Mouse (Mus musculus): ENCODE results near the gene Prkcb.

The Prkcb gene

DNA sequence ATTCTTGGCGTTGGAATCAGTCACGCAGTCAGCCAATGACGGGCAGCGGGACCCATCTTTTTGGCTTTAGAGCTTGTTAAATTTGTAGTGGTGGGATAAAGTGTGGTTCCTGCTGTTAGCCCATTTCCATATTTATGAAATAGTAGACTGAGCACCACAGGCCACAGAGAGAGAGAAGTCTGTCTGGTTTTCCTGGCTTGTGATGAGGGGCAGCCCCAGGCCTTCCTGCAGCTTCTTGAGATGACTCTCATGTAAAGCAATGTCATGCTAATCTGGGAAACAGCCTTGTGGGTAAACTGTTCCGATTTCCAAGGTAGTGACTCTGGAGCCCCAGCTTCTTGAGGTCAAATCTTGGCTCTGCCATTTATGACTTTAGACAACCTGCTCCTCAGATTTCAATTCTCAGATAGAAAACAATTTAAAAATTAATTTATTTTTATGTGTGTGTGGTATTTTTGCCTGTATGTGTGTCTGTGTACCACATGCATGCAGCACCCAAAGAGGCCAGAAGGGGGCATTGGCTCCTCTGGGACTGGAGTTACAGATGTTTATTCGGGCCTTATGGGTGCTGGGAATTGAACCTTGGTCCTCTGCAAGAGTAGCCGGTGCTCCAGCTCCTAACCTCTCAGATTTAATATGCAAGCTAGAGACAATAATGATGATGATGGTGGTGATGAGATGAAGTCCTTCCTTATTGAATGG is 32.4 kb downstream of the Prkcb start:
- no peak for DNase-seq (ENCODE audit: low spot score in 2 of 2)

DNA sequence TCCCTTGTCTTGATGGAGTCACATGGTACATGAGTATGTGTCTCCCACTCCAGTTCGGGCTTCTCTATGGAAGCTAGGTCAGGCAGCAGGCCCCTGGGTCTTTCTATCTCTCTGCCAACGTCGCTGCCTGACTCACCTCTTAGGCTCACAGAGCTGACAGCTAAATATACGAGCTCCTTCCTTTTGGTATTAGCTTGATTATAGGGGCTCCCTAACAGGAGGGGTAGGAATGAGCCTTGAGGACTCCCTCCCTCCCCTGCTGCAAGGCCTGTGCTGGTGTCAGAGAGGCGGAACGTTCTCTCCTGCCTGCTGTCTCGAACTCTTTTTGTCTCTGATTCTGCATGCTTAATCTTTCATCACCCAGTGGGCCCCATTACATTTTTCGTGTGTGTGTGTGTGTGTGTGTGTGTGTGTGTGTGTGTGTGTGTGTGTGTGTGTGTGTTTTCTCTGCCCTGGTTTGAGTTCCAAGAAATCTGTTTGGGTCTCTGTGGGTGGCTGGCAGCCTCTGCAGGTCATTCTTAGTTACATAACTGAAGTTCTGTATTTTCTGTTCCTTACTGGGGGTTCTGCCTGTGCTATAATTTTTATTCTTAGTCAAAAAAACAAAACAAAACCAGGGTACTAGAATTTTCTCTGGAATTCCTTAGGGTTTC is 33.6 kb downstream of the Prkcb start:
- DNase-seq (ENCODE audit: low spot score in 2 of 2): no peak

DNA sequence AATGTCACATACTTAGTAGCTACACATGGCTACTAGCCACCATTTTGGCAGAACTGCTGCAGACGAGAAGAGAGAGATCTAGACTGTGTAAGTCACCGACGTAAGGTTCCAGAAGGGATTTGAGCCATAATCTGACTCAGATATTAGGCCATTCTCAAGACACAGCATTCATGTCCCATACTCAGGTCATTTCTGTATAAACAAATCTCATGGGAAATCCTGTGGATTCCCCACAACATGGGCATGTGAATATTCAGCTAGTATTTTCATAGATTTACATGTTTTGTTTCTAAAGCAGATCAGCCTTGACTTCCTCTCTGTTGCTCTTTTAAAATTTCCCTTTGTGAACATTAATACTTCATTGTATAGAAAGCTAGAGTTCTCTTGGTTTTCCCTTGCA is 39.4 kb downstream of the Prkcb start:
- no peak for DNase-seq (ENCODE audit: low spot score in 2 of 2)

DNA sequence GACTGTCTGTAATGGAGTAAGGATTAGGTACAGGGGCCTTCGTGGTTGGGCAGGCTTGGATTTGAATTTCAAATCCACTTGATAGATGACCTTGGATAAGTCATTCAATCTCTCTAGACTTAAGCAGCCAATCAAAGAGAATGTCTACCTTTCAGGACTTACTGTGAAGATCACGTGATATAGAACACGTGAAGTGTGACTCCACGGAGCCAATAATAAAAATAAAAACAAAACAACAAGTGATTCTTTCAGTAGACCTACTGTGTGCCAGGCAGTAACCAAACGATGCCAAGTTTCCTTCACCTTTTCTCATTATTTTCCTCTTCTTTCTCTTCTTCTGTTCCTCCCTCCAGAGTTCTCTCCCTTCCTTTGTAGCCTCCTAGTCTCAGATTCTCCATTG is 39.9 kb downstream of the Prkcb start:
- no peak for DNase-seq (ENCODE audit: low spot score in 2 of 2)

DNA sequence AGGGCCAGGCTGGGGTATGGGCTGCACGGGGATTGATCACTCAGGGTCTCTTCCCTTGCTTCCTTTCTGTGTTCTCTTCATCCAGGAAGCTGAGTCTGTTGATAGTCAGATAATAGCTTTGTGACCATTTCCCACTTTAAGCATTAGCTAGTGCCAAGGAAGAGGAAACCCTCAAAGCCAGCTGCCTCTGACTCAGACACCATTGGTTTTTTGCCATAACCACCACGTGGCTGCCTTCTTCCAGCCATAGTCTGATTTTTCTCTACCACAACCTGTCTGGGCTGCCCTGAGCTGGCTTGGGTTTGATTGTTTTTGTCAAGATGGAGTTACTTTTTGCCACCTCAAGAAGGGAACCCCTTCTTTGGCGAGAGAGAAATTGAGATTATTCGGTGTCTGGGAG is 41.0 kb downstream of the Prkcb start:
- DNase-seq (ENCODE audit: low spot score in 2 of 2): no peak

DNA sequence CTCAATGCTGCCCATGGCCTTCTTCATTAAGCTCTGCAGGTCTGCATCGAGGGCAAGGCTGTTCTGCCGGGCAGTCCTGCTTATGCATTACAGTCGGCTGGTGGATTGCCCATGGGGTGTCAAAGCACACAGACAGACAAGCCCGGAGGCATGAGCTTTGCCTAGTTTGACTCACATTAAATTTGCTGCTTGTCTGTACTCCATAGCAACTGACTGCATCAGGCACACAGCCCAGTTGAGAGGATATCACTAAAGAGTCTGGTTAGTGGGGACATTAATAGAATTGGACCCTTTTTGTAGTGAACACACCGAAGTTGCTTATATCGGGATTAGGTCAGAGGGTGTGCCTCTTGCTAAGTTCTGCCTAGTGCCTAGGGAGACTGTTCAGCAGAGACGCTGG is 45.1 kb downstream of the Prkcb start:
- DNase-seq (ENCODE audit: low spot score in 2 of 2): no peak

DNA sequence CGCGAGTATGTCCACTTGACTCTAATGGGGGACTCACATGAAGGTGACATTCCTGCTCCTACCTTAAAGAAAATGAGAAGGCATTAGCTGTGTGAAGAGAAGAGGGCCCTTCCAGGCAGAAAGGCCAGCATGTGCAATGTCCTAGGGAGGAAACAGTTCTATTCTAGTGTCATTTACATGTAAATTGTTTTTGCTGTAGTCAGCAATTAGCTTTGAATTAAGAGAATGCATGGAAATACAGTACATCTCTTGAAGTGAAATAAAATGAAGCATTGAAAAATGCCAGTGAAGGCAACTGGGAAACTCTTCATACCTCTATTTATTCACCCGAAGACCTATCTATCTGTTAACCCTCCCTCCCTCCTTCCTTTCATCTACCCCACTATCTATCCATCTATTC is 48.8 kb downstream of the Prkcb start:
- DNase-seq (ENCODE audit: low spot score in 2 of 2): no peak

DNA sequence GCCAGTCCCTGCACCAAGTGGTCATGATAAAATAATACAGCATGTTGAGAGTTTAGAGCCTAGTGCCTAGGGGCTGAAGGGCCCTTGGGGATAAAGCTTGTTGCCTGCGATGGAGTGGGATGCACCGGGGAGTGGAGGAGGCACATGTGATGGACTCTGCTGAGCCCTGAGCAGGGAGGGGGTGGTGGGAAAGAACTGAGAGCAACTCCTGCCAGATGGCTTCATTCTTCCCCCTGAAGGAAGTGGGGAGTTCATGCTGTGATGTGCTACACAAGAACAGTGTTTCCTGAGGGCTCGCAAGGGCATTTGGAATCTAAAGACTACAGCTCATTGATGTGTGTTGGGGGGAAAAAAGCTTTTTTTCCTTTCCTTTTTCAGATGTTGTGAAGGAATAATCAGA is 49.5 kb downstream of the Prkcb start:
- no peak for DNase-seq (ENCODE audit: low spot score in 2 of 2)

DNA sequence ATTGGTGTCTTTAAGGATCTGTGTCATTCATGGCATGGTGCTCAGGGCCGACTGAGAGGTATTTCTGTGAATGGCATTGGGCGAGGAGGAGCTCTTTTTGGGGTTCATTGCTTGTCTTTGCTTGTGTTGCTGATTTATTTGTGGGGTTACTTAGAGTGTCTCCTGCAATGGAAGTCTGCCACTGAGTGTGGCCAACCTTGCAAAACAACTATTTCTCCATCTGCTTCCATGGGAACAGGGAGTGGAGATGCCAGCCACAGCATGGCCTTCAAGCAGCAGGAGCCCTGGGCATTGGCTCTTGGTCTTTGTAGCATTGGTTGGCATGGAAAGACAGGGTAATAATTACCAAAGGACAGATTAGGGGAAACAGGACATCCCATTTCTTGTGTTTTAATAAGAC is 50.9 kb downstream of the Prkcb start:
- no peak for DNase-seq (ENCODE audit: low spot score in 2 of 2)

DNA sequence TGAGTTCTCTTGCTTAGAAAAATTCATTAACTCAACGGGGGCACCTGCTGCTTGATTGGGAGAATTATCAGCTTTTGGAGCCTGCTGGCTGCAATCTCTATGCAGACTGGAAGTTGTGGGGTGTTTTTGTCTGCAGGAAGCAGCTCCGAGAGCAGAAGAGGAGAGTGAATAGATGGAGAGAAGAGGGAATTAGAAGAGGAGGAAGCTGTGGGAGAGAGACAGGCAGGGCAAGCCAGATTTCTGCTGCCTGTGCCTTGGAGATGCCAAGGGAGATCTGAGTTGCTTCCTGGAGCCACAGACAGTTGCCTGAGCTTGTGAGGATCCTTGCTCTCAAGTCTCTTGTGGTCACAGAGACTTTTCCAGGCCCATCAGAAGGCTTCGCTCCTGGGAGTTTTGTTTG is 53.3 kb downstream of the Prkcb start:
- no peak for DNase-seq (ENCODE audit: low spot score in 2 of 2)

DNA sequence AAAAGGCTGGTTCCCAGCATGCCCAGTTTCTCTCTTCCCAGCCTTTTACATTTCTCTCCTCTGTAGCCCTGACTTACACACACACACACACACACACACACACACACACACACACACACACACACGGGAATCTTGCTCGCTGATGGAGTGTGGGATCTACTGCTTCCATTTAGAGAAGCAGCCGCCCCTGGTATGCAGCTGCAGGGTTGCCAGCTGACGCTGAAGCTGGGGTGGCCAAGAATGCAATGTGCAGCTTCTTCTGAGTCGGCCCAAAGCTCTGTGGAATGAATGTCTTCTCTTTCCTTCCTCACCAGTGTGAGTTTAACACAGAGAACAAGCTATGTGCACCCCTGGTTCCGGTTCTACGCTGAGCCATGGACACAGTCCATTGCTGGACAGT is 56.1 kb downstream of the Prkcb start:
- DNase-seq (ENCODE audit: low spot score in 2 of 2): peak in 1 of 2 experiments; percentile 60

DNA sequence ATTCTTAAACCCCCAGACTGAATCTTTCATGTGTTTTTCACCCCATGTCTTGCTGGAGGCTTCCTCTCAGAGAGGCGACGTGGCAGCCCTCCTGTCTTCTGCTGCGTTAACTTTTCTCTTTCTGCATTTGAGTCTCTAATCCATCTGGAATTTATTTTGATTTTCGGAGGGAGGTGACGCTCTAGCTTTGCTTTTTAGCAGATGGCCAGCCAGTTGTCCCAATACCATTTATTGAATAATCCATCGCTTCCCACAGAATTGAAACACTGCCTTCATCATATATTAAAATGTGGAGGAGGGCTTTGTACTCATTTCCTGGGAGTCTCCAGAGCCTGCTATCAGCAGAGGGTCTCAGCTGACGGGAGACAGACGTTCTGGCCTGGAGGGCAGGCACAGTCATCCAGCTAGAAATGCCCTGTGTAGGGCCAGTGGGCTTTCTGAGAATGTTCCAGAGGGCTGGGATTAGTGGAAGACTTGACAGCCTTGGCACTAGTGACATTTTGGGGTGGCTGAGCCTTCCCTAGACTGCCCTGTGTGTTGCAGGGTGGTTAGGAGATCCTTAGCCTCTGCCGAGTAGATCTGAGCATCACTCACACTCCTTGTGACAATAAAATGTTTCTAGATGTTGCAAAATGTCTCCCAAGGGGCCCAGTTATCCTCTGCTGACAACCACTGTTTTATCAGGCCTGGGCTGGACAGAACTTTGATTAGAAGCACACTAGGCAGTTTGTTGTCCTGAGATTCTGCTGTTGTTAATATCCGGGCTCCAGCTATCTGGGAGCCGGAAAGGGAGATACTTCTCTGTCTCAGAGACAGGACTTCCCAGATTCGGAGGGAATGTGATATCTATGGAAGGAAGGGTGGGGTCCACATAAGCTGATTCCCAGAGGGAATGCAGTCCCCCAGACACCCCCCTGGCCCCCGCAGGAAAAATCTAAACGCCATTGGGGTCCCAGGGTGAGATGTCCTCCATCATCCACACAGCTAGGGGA is 58.0 kb downstream of the Prkcb start:
- DNase-seq (ENCODE audit: low spot score in 2 of 2): no peak

DNA sequence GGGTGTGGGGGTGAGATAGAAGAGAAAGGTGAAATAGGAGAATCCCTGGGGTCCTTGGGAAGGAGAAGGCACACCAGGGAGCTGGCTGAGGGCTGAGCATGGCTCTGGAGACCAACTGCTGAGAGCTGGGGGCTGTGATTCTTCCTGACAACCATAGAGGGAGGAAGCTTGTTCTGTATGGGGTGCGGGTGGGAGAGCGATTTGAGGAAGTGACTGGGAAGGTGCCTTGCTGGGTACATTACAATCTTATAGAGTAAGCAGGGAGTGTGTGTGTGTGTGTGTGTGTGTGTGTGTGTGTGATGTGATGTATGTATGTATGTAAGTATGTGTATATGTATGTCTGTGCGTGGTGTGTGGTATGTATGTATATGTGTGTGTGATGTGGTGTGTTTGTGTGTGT is 58.9 kb downstream of the Prkcb start:
- no peak for DNase-seq (ENCODE audit: low spot score in 2 of 2)

DNA sequence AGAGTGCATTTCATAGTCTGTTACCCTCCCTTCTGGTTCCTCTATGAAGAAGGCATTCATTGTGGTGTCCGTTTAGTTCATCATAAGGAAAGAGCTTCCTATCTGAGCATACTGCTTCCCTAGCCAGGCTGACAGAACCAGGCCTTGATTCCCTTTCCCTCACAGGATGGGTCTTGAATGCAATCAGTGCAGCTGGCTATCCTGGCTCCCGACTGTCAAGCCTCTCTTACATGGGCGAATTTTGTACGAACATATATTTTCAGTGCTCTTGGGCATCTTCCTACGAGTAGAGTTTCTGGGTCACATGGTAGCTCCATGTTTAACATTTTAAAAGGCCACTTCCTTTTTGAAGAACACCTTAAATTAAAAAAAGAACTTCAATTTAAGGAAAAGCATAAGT is 61.4 kb downstream of the Prkcb start:
- DNase-seq (ENCODE audit: low spot score in 2 of 2): no peak

DNA sequence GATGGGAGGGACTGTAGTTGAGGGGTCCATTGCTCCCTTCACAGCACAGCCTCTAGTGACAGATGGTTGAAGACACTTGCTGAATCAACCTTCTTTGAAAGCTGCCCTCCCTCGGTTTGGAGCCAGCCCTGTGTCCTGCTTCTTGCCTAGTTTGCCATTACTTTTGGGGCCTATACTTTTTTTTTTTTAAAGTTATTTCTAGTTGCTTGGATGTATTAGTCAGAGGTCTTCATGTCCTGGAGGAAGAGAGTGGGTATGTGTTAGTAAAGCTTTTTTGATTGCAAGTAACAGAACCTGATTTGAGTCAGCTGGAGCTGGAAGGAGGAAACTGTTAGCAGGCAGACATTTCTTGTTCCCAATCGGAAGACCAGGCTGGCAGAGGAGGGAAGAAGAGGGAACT is 62.2 kb downstream of the Prkcb start:
- no peak for DNase-seq (ENCODE audit: low spot score in 2 of 2)

DNA sequence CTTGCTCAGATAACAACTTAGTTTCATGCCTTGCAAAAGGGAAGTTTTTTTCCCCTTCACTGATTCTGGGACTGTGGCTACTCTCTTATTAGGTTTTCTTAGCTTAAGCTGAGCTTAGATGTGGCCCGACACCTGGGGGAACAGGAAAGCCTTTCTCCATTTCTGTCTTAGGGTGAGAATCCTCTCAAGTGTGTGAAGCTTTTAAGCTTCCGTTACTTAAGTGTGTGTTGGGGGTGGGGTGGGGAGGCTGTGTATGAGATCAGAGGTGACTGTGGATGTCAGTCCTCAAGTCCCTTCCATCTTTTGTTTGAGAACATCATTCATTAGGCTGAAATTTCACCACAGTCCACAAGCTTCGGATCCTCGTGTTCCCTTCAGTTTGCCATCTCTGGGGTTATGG is 63.3 kb downstream of the Prkcb start:
- DNase-seq (ENCODE audit: low spot score in 2 of 2): no peak

DNA sequence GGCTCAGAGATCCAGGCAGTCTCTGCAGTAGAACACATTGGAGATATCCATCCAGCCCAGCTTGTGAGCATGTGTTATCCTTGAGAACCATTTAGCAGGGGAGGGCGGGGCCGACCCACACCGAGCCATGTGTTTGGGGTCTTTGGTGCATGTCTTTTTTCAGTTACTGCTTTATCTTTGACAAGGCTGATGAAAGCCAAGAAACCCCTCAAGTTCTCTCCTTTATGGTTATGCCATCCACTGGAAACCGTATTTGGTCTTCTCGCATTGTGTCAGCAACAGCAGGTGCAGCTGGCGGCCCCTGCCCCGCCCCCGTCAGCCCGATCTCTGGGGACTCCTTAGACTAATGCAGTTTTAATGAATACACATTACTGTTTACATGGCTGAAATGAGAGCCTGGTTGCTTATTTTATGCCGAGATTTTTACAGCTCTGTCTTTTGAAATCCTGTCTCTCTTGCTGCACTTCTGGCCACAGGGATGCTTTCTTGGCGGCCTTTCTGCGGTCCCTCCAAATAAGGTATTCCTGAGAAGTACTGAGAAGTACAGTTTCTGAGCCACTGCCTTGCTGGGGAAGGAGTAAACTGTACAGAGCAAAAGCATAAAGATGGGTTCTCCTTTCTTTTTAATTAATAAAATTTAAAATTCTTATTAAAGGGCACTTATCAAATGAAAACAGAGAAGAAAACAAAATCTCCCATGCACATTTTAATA is 64.2 kb downstream of the Prkcb start:
- DNase-seq (ENCODE audit: low spot score in 2 of 2): no peak

DNA sequence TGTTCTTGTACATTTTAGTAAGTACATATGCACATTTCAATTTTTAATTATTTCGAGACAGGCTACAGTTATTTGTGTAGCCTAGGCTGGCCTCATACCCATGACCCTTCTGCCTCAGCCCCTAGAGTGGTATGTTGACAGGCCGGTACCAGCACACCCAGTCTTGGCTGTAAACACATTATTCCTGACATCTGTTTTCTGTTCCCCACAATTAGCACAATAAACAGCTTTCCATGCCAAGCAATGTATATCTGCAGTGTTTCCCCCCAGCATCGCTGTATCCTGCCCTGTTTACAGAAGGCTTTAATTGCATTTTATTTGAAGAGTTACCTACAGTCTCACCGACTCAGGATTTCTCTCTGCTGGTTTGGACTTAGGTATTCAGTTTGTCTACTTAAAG is 64.8 kb downstream of the Prkcb start:
- no peak for DNase-seq (ENCODE audit: low spot score in 2 of 2)

DNA sequence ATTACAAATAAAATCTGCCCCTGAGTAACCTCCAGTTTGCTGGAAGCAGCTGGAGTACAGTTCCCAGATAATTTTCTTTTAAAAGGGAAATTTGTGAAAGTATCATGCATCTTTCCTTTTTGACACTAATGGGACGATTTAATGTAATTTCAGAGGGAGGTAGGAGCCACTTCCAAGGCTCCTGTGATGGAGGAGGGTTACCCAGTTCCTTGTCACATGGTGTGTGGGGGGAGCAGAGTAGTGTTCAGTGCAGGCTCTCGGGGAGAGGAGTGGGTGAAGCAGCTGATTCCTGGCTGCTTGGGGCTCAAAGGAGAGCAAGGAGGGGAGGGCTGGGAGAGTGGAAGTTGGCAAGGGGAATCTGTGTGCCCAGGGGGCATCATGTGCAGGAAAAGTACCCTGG is 68.4 kb downstream of the Prkcb start:
- no peak for DNase-seq (ENCODE audit: low spot score in 2 of 2)

DNA sequence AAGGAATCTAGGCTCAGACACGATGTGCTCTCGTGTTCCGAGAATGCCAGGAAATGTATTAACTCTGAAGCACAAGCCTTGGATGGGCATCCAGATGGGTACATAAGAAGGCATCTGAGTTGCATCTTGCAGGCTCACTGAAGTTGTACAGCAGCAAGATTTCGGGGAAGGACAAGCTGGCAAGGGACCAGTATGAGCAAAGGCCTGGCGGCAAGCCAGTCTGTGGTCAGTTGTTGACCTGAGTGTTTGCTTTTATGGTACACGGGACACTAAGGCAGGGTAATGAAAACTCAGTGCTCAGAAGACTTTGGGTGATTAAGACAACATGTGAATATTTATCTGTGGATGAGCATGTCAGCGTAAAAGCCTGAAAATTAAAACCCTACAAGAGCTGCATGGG is 69.3 kb downstream of the Prkcb start:
- no peak for DNase-seq (ENCODE audit: low spot score in 2 of 2)

DNA sequence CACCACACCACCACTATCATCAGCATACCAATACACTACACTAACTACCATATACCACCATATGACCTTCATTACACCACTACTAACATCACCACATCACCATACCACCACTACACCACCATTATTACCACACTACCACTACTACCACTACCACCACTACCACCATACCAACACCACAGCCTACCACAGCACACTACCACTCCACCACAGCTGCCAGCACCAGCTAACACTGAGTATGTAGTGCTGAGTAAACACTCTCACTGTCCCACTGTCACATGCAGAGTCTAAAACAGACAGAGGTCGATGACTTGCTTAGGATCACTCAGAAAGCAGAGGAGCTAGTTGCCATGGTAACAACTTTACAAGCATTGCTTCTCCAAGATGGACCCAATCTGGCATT is 78.1 kb downstream of the Prkcb start:
- DNase-seq (ENCODE audit: low spot score in 2 of 2): no peak

All from right cerebral cortex, adult 2 months (tissue).